ENCODE assay signal across 14 mouse cellular contexts in the genomic region with DNA sequence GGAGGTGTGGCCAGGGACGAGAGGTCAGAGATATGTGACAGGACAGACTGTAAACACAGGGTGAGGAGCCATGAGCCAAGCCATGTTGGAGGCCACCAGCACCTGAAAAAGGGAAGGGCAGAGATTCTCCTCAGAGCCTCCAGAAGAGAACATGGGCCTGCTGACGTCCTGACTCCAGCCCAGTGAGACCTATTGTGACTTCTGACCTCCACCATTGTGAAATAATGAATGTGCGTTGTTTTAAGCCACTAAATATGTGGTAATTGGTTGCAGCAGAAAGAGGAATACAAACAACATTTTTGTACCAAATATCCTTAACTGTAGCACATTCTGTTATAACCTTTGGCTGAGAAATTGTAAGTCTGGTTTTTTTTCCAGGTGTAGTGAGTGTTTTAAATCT. TPM values are rescaled to one million over a fixed set of nuclear protein-coding genes. Genes with fewer than 3 reads are reported as not detected.
DNase-seq lines count a peak whose midpoint lies in the region; ATAC-seq lines count a peak whose summit lies in the region.
"Had no signal": no experiment of that assay in that cellular context is flagged by ENCODE, and none has a peak within 500 bp of the region (broad histone marks: within the 10 kb centered on the region; RNA-seq: fewer than 3 reads in every experiment).

No protein-coding gene starts in this region.

- H3K4me1 ChIP-seq in heart, embryonic 15.5 days (replicated peaks): peaks cover 54% of the 10 kb centered on the region
- peaks cover 49% of the 10 kb centered on the region for H3K4me1 ChIP-seq in lung, embryonic 15.5 days
- H3K4me1 ChIP-seq in embryonic facial prominence, embryonic 12.5 days: peaks cover 62% of the 10 kb centered on the region
- peaks cover 66% of the 10 kb centered on the region for H3K4me1 ChIP-seq in limb, embryonic 12.5 days (replicated peaks)

- H3K27me3 ChIP-seq in heart, embryonic 15.5 days: no peaks in the 10 kb centered on the region
- no peaks in the 10 kb centered on the region for H3K27me3 ChIP-seq in lung, embryonic 15.5 days
- H3K27me3 ChIP-seq in embryonic facial prominence, embryonic 12.5 days: no peaks in the 10 kb centered on the region
- no peaks in the 10 kb centered on the region for H3K27me3 ChIP-seq in limb, embryonic 12.5 days
- H3K27me3 ChIP-seq: CH12.LX; neural tube, embryonic 15.5 days had no signal

- no peak overlapping the region for H3K9ac ChIP-seq in heart, embryonic 15.5 days
- H3K9ac ChIP-seq in lung, embryonic 15.5 days: no peak overlapping the region
- H3K9ac ChIP-seq in embryonic facial prominence, embryonic 12.5 days: no peak overlapping the region
- no peak overlapping the region for H3K9ac ChIP-seq in limb, embryonic 12.5 days (replicated peaks)
- H3K9ac ChIP-seq: neural tube, embryonic 15.5 days had no signal

- no peaks in the 10 kb centered on the region for H3K9me3 ChIP-seq in heart, embryonic 15.5 days (replicated peaks)
- H3K9me3 ChIP-seq in lung, embryonic 15.5 days: no peaks in the 10 kb centered on the region
- no peaks in the 10 kb centered on the region for H3K9me3 ChIP-seq in embryonic facial prominence, embryonic 12.5 days
- H3K9me3 ChIP-seq in limb, embryonic 12.5 days: no peaks in the 10 kb centered on the region
- H3K9me3 ChIP-seq: hindbrain, embryonic 15.5 days; neural tube, embryonic 15.5 days had no signal

- H3K27ac ChIP-seq in heart, embryonic 15.5 days: peak overlapping the region; percentile 87
- H3K27ac ChIP-seq in lung, embryonic 15.5 days: peak overlapping the region; percentile 92
- H3K27ac ChIP-seq in embryonic facial prominence, embryonic 12.5 days: peak overlapping the region; percentile 91
- peak overlapping the region; percentile 83 for H3K27ac ChIP-seq in limb, embryonic 12.5 days
- H3K27ac ChIP-seq: layer of hippocampus, adult 2 months had no signal

- DNase-seq in heart, adult 9 months (ENCODE audit: low spot score in 2 of 2): no peak
- no peak for DNase-seq in lung, postnatal 36 days
- DNase-seq in cerebellum, adult 9-11 months: no peak
- DNase-seq: cerebellum, adult 9-10 months had no signal

- no peak overlapping the region for H3K4me2 ChIP-seq in heart, embryonic 15.5 days
- no peak overlapping the region for H3K4me2 ChIP-seq in lung, embryonic 15.5 days
- H3K4me2 ChIP-seq in embryonic facial prominence, embryonic 12.5 days (replicated peaks): no peak overlapping the region
- H3K4me2 ChIP-seq in limb, embryonic 12.5 days: no peak overlapping the region
- H3K4me2 ChIP-seq: hindbrain, embryonic 15.5 days; neural tube, embryonic 15.5 days had no signal

- no peak overlapping the region for H3K4me3 ChIP-seq in heart, embryonic 15.5 days
- H3K4me3 ChIP-seq in lung, embryonic 15.5 days: no peak overlapping the region
- no peak overlapping the region for H3K4me3 ChIP-seq in embryonic facial prominence, embryonic 12.5 days
- H3K4me3 ChIP-seq in limb, embryonic 12.5 days (replicated peaks): no peak overlapping the region
- H3K4me3 ChIP-seq: hindbrain, embryonic 15.5 days; layer of hippocampus, adult 2 months; neural tube, embryonic 15.5 days had no signal

- 65% methylated on average over 3 of the region's 3 CpGs for WGBS in heart, embryonic 15.5 days
- 71% methylated on average over 3 of the region's 3 CpGs for WGBS in lung, embryonic 15.5 days
- 66% methylated on average over 3 of the region's 3 CpGs for WGBS in embryonic facial prominence, embryonic 12.5 days
- 72% methylated on average over 3 of the region's 3 CpGs for WGBS in limb, embryonic 12.5 days

- H3K36me3 ChIP-seq in heart, embryonic 15.5 days: no peaks in the 10 kb centered on the region
- peaks cover 5% of the 10 kb centered on the region; the same call in 1 of the 2 replicates for H3K36me3 ChIP-seq in lung, embryonic 15.5 days
- no peaks in the 10 kb centered on the region for H3K36me3 ChIP-seq in embryonic facial prominence, embryonic 12.5 days
- H3K36me3 ChIP-seq in limb, embryonic 12.5 days: 0 out of 2 replicates have a peak, but pooled peaks cover 11% of the 10 kb centered on the region
- H3K36me3 ChIP-seq: hindbrain, embryonic 15.5 days; neural tube, embryonic 15.5 days had no signal

- no peak for ATAC-seq in heart, embryonic 15.5 days (replicated peaks; ENCODE audit: insufficient number of reproducible peaks, insufficient read depth, low FRiP score, low read depth)
- ATAC-seq in lung, embryonic 15.5 days (ENCODE audit: borderline replicate concordance, extremely low read depth, low FRiP score, low TSS enrichment): no peak
- ATAC-seq in embryonic facial prominence, embryonic 12.5 days (ENCODE audit: insufficient number of reproducible peaks, insufficient read depth, low FRiP score, low TSS enrichment): no peak
- no peak for ATAC-seq in limb, embryonic 12.5 days (ENCODE audit: insufficient number of reproducible peaks, insufficient read depth, low FRiP score, low TSS enrichment, low read depth)
- ATAC-seq in megakaryocyte, adult 5-6 weeks (ENCODE audit: poor library complexity, severe bottlenecking): no peak

RNA-seq across cellular contexts. Expression of gene Parva, which starts 39.5 kb away (rescaled TPM):
- polyA plus RNA-seq in heart, embryonic 15.5 days (2015; fragmentation: Nextera tagmentation; extraction: Ambion mirVana): 74.6 and 83.2 TPM in 2 replicates
- 109 TPM in 2 replicates for polyA plus RNA-seq in lung, embryonic 15.5 days (2015; fragmentation: Nextera tagmentation; extraction: Ambion mirVana)
- 98.4 and 112 TPM in 2 replicates for polyA plus RNA-seq in embryonic facial prominence, embryonic 12.5 days (2016; fragmentation: Nextera tagmentation; extraction: Ambion mirVana)
- polyA plus RNA-seq in limb, embryonic 12.5 days (2016; fragmentation: Nextera tagmentation; extraction: Ambion mirVana): 82.7 and 92.5 TPM in 2 replicates
- not detected in 2 replicates for total RNA-seq in megakaryocyte, adult 5-6 weeks (2015)
- total RNA-seq in megakaryocyte, adult 5-6 weeks (2017): not detected in 2 replicates
- total RNA-seq: megakaryocyte-erythroid progenitor cell, adult 5-6 weeks had no signal
